Mouse (Mus musculus) liver, adult (tissue): ENCODE measurements around the gene Mettl2.

Experiments used
- GATA4 ChIP-seq: IDR thresholded peaks from 2 replicates; pipeline ENCODE4 v1.6.1; 2014; ENCODE audit warnings: mild to moderate bottlenecking, low read length; ENCODE audit not compliant: insufficient replicate concordance

The Mettl2 gene

DNA sequence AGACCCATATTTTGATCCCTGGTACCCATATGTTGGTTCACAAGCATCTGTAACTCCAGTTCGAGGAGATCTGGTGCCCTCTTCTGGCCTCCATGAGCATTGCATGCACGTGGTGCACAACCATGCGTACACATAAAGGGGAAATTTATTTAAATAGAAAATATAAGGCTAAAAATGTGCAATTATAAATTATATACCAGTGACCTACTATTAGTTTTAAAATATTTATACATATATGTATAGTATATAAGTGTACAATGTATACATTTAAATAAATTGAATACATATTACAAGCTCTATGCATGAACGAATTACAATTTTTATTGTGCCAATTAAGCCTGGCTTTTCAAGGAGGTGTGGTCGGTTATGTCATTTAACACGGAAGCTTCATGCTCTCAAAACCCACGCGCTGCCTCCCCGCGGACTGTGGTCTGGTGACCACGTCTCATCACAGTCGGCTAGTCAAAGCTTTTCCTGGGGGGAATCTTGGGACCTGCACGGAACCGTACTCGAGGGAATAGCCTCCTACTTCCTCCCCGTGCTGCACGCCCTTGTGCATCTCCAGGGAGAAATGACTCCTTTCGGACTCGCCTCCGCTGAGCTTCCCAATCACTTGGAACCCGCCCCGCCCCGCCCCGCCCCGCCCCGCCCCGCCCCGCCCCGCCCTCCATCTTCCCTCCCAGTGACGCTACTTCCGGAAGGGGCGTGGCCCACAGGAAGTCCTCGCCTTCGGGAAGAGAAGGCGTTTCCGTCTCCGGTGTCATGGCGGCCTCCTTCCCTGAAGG is at the start of gene Mettl2:
Gene Mettl2 (plus strand): TSS at position 691 of the 785 bp plus-strand sequence.
- no peak for TF ChIP-seq GATA4

DNA sequence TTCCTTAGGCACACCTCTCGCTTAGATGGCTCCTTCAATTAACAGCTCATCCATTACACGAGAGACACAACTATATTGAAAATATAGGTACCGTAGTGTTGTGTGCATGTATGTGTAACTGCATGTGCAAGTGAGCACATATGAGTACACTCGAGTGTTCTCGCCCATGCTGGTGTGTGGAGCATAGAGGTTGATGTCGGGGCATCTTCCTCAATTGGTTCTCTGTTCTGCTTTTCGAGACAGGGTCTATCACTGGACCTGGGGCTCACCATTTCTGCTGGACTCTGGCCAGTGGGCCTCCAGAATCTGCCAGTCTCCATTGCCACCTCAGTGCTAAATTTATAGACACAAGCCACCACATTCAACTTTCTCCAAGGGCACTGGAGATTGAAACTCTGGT is 8.4 kb upstream of the Mettl2 start:
- TF ChIP-seq GATA4: no peak

GRCm38 (mm10) chr11:105120551-105121061 is 5.6 kb upstream of the Mettl2 start:
- TF ChIP-seq GATA4: no peak

DNA sequence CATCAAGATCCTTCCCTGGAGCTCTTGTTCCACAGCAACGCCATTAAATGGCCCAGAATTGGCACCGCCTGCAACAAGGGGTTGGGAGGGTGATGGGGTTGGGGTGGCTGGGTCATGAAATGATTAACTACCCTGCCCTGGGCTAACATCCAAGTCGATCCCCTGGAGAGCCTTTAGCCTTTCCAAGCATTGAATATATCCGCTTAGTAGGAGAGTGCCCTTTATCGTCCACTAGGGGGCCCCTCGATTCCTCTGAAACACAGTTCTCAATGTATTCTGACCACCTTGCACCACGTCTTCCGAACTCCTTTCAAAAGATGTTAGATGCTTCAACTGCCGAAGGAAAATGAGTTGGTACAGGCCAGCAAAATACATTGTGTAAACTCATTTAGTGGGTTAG is 2.2 kb upstream of the Mettl2 start:
- TF ChIP-seq GATA4: no peak

- no peak for TF ChIP-seq GATA4
Observed at GRCm38 (mm10) chr11:105126520-105127029, 350 bp downstream of the Mettl2 start.

DNA sequence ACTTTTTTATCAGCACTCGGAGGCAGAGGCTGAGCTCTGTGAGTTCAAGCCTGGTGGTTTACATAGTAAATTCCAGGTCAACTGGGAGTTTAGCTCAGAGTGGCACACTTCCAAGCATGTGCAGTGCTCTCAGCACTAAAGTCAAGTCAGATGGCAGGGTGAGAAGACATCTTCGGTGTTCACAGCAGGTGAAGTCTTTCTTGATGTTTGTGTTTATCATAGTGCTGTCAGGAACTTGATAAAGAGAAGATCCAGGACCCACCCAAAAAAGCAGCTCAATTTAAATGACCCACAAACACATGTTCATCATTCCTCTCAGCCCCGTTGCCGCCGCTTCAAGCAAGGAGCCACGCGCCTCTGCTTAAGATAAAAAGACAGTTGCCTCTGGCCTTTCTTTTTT is 9.5 kb downstream of the Mettl2 start:
- no peak for TF ChIP-seq GATA4

DNA sequence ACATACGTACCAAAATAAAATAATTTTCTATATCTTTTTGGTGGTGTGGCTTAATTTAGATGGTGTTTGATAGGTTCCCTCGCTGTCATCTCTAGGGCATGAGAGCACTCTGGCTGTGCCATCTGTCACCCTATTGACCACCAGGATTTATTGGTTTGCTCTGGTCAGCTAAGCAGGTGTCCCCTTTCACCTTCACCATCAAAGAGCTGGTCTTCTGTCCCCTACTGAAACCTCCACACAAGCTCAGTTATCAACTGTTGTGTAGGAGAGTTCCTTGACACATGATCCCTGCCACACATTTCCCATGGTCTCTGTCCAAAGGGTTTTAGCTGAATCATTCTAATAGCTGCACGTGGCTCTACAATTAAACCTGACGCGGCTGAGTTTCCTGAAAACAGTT is 14.9 kb downstream of the Mettl2 start:
- no peak for TF ChIP-seq GATA4

DNA sequence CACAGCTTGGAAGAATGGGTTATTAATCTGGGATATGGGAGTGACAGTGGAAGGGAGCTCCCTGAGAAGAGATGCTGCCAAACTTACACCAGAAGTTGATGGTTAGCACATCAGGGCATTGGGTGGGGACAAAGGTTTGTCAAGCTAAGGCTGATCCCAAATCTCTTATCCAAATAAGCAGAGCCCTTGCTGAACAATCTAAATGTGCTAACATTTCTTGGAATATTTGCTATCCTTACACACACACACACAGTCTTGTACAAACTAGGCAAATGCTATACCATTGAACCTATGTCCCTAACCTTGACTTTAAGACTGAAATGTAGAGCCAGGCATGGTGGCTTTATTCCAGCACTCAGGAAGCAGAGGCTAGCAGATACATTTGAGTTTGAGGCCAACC is 17.3 kb downstream of the Mettl2 start:
- no peak for TF ChIP-seq GATA4

GRCm38 (mm10) chr11:105144084-105144483 is 17.9 kb downstream of the Mettl2 start:
- TF ChIP-seq GATA4: no peak

- no peak for TF ChIP-seq GATA4
Observed at GRCm38 (mm10) chr11:105144508-105145210, 18.4 kb downstream of the Mettl2 start.

- TF ChIP-seq GATA4: no peak
Observed at GRCm38 (mm10) chr11:105145211-105145610, 19.0 kb downstream of the Mettl2 start.

- TF ChIP-seq GATA4: no peak
Observed at GRCm38 (mm10) chr11:105146593-105146992, 20.4 kb downstream of the Mettl2 start, which contains the start of gene Gm10842. TSS of gene Gm10842 (plus strand) at chr11:105146893.

DNA sequence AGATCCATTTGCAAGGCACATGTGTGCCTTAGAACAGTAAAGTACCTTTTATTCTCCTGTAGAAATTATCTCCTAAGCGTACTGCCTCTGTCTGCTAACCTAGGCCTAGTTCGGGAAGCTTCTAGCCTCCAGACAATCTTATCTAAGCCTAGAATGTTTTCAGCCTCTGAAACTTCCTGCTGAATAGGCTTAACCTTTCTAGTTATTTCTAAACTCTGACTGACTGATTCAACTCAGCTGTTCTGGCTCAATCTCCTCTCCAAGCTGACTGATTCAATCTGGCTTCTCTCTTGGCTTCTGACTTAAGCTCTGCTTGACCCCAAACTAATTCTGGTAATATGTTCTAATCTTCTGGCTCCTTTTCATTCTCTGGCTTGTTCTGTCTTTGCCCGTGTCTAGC is 23.1 kb downstream of the Mettl2 start:
- no peak for TF ChIP-seq GATA4

GRCm38 (mm10) chr11:105149766-105150165 is 23.5 kb downstream of the Mettl2 start:
- TF ChIP-seq GATA4: no peak

- TF ChIP-seq GATA4: no peak
Observed at GRCm38 (mm10) chr11:105150691-105151090, 24.5 kb downstream of the Mettl2 start.

DNA sequence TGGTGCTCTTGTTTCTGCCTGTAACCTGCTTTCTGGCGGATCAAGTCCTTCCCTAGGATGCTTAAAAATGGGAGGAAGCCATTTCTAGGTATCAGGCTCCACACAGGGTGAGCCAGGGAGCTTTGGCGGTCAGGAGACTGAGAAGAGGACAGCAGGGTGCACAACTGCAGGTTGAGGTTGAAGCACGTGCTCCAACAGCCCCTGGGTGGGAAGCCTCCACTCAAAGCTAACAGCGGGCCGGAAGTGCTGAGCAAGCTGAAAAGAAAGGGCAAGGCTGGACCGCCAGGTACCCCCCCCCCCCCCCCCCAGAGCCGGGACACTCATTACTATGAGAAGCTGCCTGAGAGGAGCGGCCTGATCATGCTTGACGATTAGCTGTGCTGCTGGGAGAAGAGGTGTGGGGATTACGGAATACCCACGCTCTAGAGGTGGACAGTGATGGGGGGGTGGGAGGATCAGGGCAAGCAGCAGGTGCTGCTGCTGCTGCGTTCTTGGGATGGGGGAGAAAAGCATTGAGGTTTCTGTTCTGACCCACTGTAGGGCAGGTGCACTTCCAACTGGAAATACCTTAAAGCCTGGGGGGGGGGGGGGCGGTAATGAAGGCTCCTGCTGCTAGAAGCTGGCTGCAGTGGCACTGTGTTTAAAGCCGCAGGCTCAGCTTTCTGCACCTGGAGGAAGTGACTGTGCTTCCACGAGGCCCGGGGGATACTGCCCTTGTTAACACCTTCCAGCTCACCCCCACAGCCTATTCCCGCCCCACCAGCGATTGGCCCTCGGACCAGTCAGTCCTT is 25.2 kb downstream of the Mettl2 start:
- no peak for TF ChIP-seq GATA4

GRCm38 (mm10) chr11:105152017-105152300 is 25.7 kb downstream of the Mettl2 start:
- no peak for TF ChIP-seq GATA4
